Mouse (Mus musculus) limb, embryonic 10.5 days (tissue): ENCODE measurements at regions not wholly inside any gene's neighbourhood (a gene's known extent, or its start where the extent isn't known, plus 50 kb on each side); places are given as distances from the start of the nearest gene placed in this dataset.

Experiments used
- DNase-seq: peaks from one replicate; pipeline ENCODE4 v3.0.0-alpha.2; 2017; ENCODE audit warnings: low spot score
- H3K27ac ChIP-seq: fragments of 300-500 bp; sonication (generic); 2 replicates; pipeline ENCODE4 v1.5.1; 2016; ENCODE audit warnings: mild to moderate bottlenecking
- H3K27me3 ChIP-seq: fragments of 300-500 bp; sonication (generic); 2 replicates; pipeline ENCODE4 v1.6.1; 2016; ENCODE audit warnings: low read depth, mild to moderate bottlenecking; ENCODE audit not compliant: poor library complexity, severe bottlenecking
- H3K36me3 ChIP-seq: fragments of 300-500 bp; sonication (generic); 2 replicates; pipeline ENCODE4 v1.6.1; 2016; ENCODE audit warnings: mild to moderate bottlenecking, moderate library complexity
- H3K4me1 ChIP-seq: fragments of 300-500 bp; sonication (generic); 2 replicates; pipeline ENCODE4 v1.6.1; 2016
- H3K4me3 ChIP-seq: fragments of 300-500 bp; sonication (generic); 2 replicates; pipeline ENCODE4 v1.5.1; 2016; ENCODE audit warnings: mild to moderate bottlenecking, moderate library complexity
- H3K9me3 ChIP-seq: fragments of 300-500 bp; sonication (generic); replicated peaks from 2 replicates; pipeline ENCODE4 v1.6.1; 2016; ENCODE audit warnings: mild to moderate bottlenecking
- WGBS: fragments of 180-500 bp; shearing (Covaris S2); methylation state at CpG from one replicate; pipeline ENCODE4 v1.1.7; 2016; 5-methylcytosine and 5-hydroxymethylcytosine counted together

- Histone ChIP-seq H3K27ac (0 out of 2 replicates have a peak overlapping the region, but pooled peaks have one; percentile 3), H3K4me3 (no peak overlapping the region), H3K27me3 (0 out of 2 replicates have a peak, but pooled peaks cover 4% of the 10 kb centered on the region), H3K36me3 (no peaks in the 10 kb centered on the region), H3K4me1 (peaks cover 50% of the 10 kb centered on the region), H3K9me3 (no peaks in the 10 kb centered on the region)
- DNase-seq = no peak
- WGBS = 40% methylated on average over 9 of the region's 9 CpGs
Observed at GRCm38 (mm10) chr6:51708668-51709339, 185.1 kb downstream of the Snx10 start.

- H3K36me3 ChIP-seq = no peaks in the 10 kb centered on the region
- peaks cover 50% of the 10 kb centered on the region for H3K4me1 ChIP-seq
- H3K4me3 ChIP-seq = no peak overlapping the region
- H3K27me3 ChIP-seq = 0 out of 2 replicates have a peak, but pooled peaks cover 4% of the 10 kb centered on the region
- peak overlapping the region; percentile 3 for H3K27ac ChIP-seq
- DNase-seq = peak; percentile 46
- H3K9me3 ChIP-seq = no peaks in the 10 kb centered on the region
- 18% methylated on average over 11 of the region's 11 CpGs for WGBS
Observed at GRCm38 (mm10) chr6:51709340-51710067, 185.8 kb downstream of the Snx10 start.

- peak; percentile 76 for DNase-seq
- Histone ChIP-seq H3K36me3 (no peaks in the 10 kb centered on the region), H3K4me3 (no peak overlapping the region), H3K27me3 (0 out of 2 replicates have a peak, but pooled peaks cover under 1% of the 10 kb centered on the region), H3K4me1 (peaks cover 56% of the 10 kb centered on the region), H3K27ac (peak overlapping the region; percentile 3), H3K9me3 (no peaks in the 10 kb centered on the region)
- WGBS = 38% methylated on average over 5 of the region's 5 CpGs
Observed at GRCm38 (mm10) chr6:51710153-51710552, 186.5 kb downstream of the Snx10 start.

GRCm38 (mm10) chr6:51710926-51711615 is 187.4 kb downstream of the Snx10 start:
- 83% methylated on average over 15 of the region's 15 CpGs for WGBS
- Histone ChIP-seq H3K27me3 (no peaks in the 10 kb centered on the region), H3K36me3 (no peaks in the 10 kb centered on the region), H3K27ac (peak overlapping the region; percentile 11), H3K4me1 (peaks cover 63% of the 10 kb centered on the region), H3K9me3 (no peaks in the 10 kb centered on the region), H3K4me3 (no peak overlapping the region)
- DNase-seq = no peak

- no peaks in the 10 kb centered on the region for H3K36me3 ChIP-seq
- H3K9me3 ChIP-seq = no peaks in the 10 kb centered on the region
- H3K27ac ChIP-seq = peak overlapping the region; percentile 11; the same call in 1 of the 2 replicates
- no peak overlapping the region for H3K4me3 ChIP-seq
- 89% methylated on average over 7 of the region's 7 CpGs for WGBS
- DNase-seq = no peak
- H3K4me1 ChIP-seq = peaks cover 63% of the 10 kb centered on the region
- no peaks in the 10 kb centered on the region for H3K27me3 ChIP-seq
Observed at GRCm38 (mm10) chr6:51711616-51711970, 187.9 kb downstream of the Snx10 start.

GRCm38 (mm10) chr6:51715158-51715840 is 191.6 kb downstream of the Snx10 start:
- Histone ChIP-seq H3K4me1 (peaks cover 27% of the 10 kb centered on the region), H3K27ac (no peak overlapping the region), H3K9me3 (no peaks in the 10 kb centered on the region), H3K4me3 (no peak overlapping the region), H3K27me3 (no peaks in the 10 kb centered on the region), H3K36me3 (no peaks in the 10 kb centered on the region)
- peak; percentile 49 for DNase-seq
- WGBS = 36% methylated on average over 8 of the region's 8 CpGs

GRCm38 (mm10) chr6:51717386-51717785 is 193.7 kb downstream of the Snx10 start:
- H3K4me1 ChIP-seq = peaks cover 12% of the 10 kb centered on the region
- no peaks in the 10 kb centered on the region for H3K9me3 ChIP-seq
- H3K27me3 ChIP-seq = no peaks in the 10 kb centered on the region
- DNase-seq = no peak
- no peaks in the 10 kb centered on the region for H3K36me3 ChIP-seq
- WGBS = 87% methylated on average over 7 of the region's 7 CpGs
- H3K27ac ChIP-seq = no peak overlapping the region
- H3K4me3 ChIP-seq = no peak overlapping the region

- no peak overlapping the region for H3K4me3 ChIP-seq
- DNase-seq = no peak
- H3K27ac ChIP-seq = no peak overlapping the region
- H3K27me3 ChIP-seq = no peaks in the 10 kb centered on the region
- H3K36me3 ChIP-seq = no peaks in the 10 kb centered on the region
- no peaks in the 10 kb centered on the region for H3K9me3 ChIP-seq
- WGBS = 74% methylated on average over 7 of the region's 7 CpGs
- peaks cover 2% of the 10 kb centered on the region for H3K4me1 ChIP-seq
Observed at GRCm38 (mm10) chr6:51720705-51721104, 197.0 kb downstream of the Snx10 start.

- WGBS = 46% methylated on average over 4 of the region's 4 CpGs
Observed at GRCm38 (mm10) chr6:51723053-51723452, 199.4 kb downstream of the Snx10 start.

GRCm38 (mm10) chr6:51727191-51727590 is 203.5 kb downstream of the Snx10 start:
- no peak for DNase-seq
- 87% methylated on average over 8 of the region's 8 CpGs for WGBS
- no peaks in the 10 kb centered on the region for H3K9me3 ChIP-seq
- H3K4me1 ChIP-seq = peaks cover 6% of the 10 kb centered on the region; the same call in 1 of the 2 replicates
- no peaks in the 10 kb centered on the region for H3K27me3 ChIP-seq
- H3K4me3 ChIP-seq = no peak overlapping the region
- no peaks in the 10 kb centered on the region for H3K36me3 ChIP-seq
- no peak overlapping the region for H3K27ac ChIP-seq

More at GRCm38 (mm10) chr6:51723053-51723452, 199.4 kb downstream of the Snx10 start:
- Histone ChIP-seq H3K27me3 (no peaks in the 10 kb centered on the region), H3K4me3 (no peak overlapping the region), H3K9me3 (no peaks in the 10 kb centered on the region), H3K36me3 (no peaks in the 10 kb centered on the region), H3K27ac (no peak overlapping the region), H3K4me1 (peaks cover 3% of the 10 kb centered on the region; the same call in 1 of the 2 replicates)
- no peak for DNase-seq

- no peak for DNase-seq
- no peaks in the 10 kb centered on the region for H3K36me3 ChIP-seq
- H3K4me3 ChIP-seq = no peak overlapping the region
- peaks cover 10% of the 10 kb centered on the region; the same call in 1 of the 2 replicates for H3K4me1 ChIP-seq
- H3K9me3 ChIP-seq = no peaks in the 10 kb centered on the region
- no peaks in the 10 kb centered on the region for H3K27me3 ChIP-seq
- no peak overlapping the region for H3K27ac ChIP-seq
- 79% methylated on average over 10 of the region's 10 CpGs for WGBS
Observed at GRCm38 (mm10) chr6:51728816-51729562, 205.3 kb downstream of the Snx10 start.
